Mouse (Mus musculus) forelimb bud, embryonic 11.5 days (tissue): Measurements from ENCODE around the gene Kera.

Source experiments
- DNase-seq: peaks from one replicate; pipeline ENCODE4 v3.0.0-alpha.2; 2012; ENCODE audit warnings: low read depth, low spot score

Gene Kera

GRCm38 (mm10) chr10:97606579-97606978 is at the start of gene Kera:
TSS of gene Kera (plus strand) at chr10:97606879.
- DNase-seq = no peak

GRCm38 (mm10) chr10:97564957-97565856 is 41.5 kb upstream of the Kera start, which contains the start of gene Lum:
TSS of gene Lum (plus strand) at chr10:97565128.
- DNase-seq = peak; percentile 66

GRCm38 (mm10) chr10:97567489-97568135 is 39.1 kb upstream of the Kera start:
- DNase-seq = peak; percentile 68

- DNase-seq = no peak
Measured at GRCm38 (mm10) chr10:97582543-97583231, 24.0 kb upstream of the Kera start.

GRCm38 (mm10) chr10:97584176-97584575 is 22.5 kb upstream of the Kera start:
- no peak for DNase-seq

GRCm38 (mm10) chr10:97587159-97587558 is 19.5 kb upstream of the Kera start:
- DNase-seq = peak; percentile 31

- no peak for DNase-seq
Measured at GRCm38 (mm10) chr10:97589574-97589973, 17.1 kb upstream of the Kera start.

- no peak for DNase-seq
Measured at GRCm38 (mm10) chr10:97591036-97591435, 15.6 kb upstream of the Kera start.

GRCm38 (mm10) chr10:97591685-97592084 is 15.0 kb upstream of the Kera start:
- no peak for DNase-seq

- no peak for DNase-seq
Measured at GRCm38 (mm10) chr10:97595680-97596079, 11.0 kb upstream of the Kera start.

- no peak for DNase-seq
Measured at GRCm38 (mm10) chr10:97601744-97602143, 4.9 kb upstream of the Kera start.

- no peak for DNase-seq
Measured at GRCm38 (mm10) chr10:97603256-97603655, 3.4 kb upstream of the Kera start.

- no peak for DNase-seq
Measured at GRCm38 (mm10) chr10:97622328-97622727, 15.6 kb downstream of the Kera start.

- no peak for DNase-seq
Measured at GRCm38 (mm10) chr10:97624381-97624780, 17.7 kb downstream of the Kera start.

GRCm38 (mm10) chr10:97625116-97625515 is 18.4 kb downstream of the Kera start:
- peak; percentile 40 for DNase-seq

GRCm38 (mm10) chr10:97626543-97626942 is 19.9 kb downstream of the Kera start:
- no peak for DNase-seq

GRCm38 (mm10) chr10:97631061-97631460 is 24.4 kb downstream of the Kera start:
- DNase-seq = no peak

GRCm38 (mm10) chr10:97641926-97642325 is 35.2 kb downstream of the Kera start:
- DNase-seq = no peak

GRCm38 (mm10) chr10:97643768-97644167 is 37.1 kb downstream of the Kera start, which contains the start of gene Epyc:
TSS of gene Epyc (plus strand) at chr10:97644068.
- no peak for DNase-seq

- DNase-seq = no peak
Measured at GRCm38 (mm10) chr10:97650334-97650733, 43.7 kb downstream of the Kera start.

- no peak for DNase-seq
Measured at GRCm38 (mm10) chr10:97659489-97659888, 52.8 kb downstream of the Kera start.
